Mouse (Mus musculus) forebrain, embryonic 10.5 days (tissue): ENCODE data around the gene Lingo1. TPM values are rescaled to one million over a fixed set of nuclear protein-coding genes. Genes with fewer than 3 reads are reported as not detected.

ENCODE experiments used
- DNase-seq: peaks from one replicate; pipeline ENCODE4 v3.0.0-alpha.2; 2017; ENCODE audit warnings: low spot score; ENCODE audit errors: extremely low spot score
- H3K27ac ChIP-seq: fragments of 300-500 bp; sonication (generic); 2 replicates; pipeline ENCODE4 v1.5.1; 2016; ENCODE audit warnings: mild to moderate bottlenecking
- H3K27me3 ChIP-seq: fragments of 300-500 bp; sonication (generic); 2 replicates; pipeline ENCODE4 v1.6.1; 2016; ENCODE audit warnings: mild to moderate bottlenecking; ENCODE audit not compliant: poor library complexity, severe bottlenecking
- H3K36me3 ChIP-seq: fragments of 300-500 bp; sonication (generic); replicated peaks from 2 replicates; pipeline ENCODE4 v1.6.1; 2016; ENCODE audit warnings: mild to moderate bottlenecking, moderate library complexity
- H3K4me1 ChIP-seq: fragments of 300-500 bp; sonication (generic); 2 replicates; pipeline ENCODE4 v1.6.1; 2016
- H3K4me3 ChIP-seq: fragments of 300-500 bp; sonication (generic); 2 replicates; pipeline ENCODE4 v1.5.1; 2016; ENCODE audit warnings: mild to moderate bottlenecking, moderate library complexity
- H3K9me3 ChIP-seq: fragments of 300-500 bp; sonication (generic); 2 replicates; pipeline ENCODE4 v1.6.1; 2016; ENCODE audit warnings: mild to moderate bottlenecking, moderate library complexity
- WGBS: fragments of 180-500 bp; shearing (Covaris S2); methylation state at CpG from one replicate; pipeline ENCODE4 v1.1.7; 2016; 5-methylcytosine and 5-hydroxymethylcytosine counted together
- polyA plus RNA-seq: library from polyadenylated mRNA; unstranded; fragments of >200 nt; fragmentation: Nextera tagmentation; extraction: Ambion mirVana; gene quantifications from 2 replicates; pipeline ENCODE4 v1.2.1, GENCODE M21; 2016

Lingo1 gene
- polyA plus RNA-seq, 1 experiment from 2014 or later, result 0.74 TPM

- Histone ChIP-seq H3K27me3 (peaks cover 65% of the 10 kb centered on the region), H3K27ac (peak overlapping the region; percentile 27; the same call in 1 of the 2 replicates), H3K9me3 (no peaks in the 10 kb centered on the region), H3K36me3 (no peaks in the 10 kb centered on the region), H3K4me1 (peaks cover 22% of the 10 kb centered on the region), H3K4me3 (peak overlapping the region; percentile 48)
- WGBS, result 10% methylated on average over 21 of the region's 21 CpGs
- DNase-seq, result peak; percentile 28
These were observed 29.4 kb upstream of the Lingo1 start for GRCm38 (mm10) chr9:56825476-56826213.

- Histone ChIP-seq H3K4me1 (peaks cover 15% of the 10 kb centered on the region), H3K36me3 (no peaks in the 10 kb centered on the region), H3K4me3 (peak overlapping the region; percentile 48; the same call in 1 of the 2 replicates), H3K9me3 (no peaks in the 10 kb centered on the region), H3K27me3 (peaks cover 58% of the 10 kb centered on the region), H3K27ac (no peak overlapping the region)
- DNase-seq, result peak; percentile 30
- WGBS, result 3% methylated on average over 3 of the region's 3 CpGs
These were observed 28.6 kb upstream of the Lingo1 start for GRCm38 (mm10) chr9:56824900-56825299.

- Histone ChIP-seq H3K9me3 (no peaks in the 10 kb centered on the region; the same call in none of the 2 replicates), H3K4me1 (no peaks in the 10 kb centered on the region), H3K27me3 (peaks cover 7% of the 10 kb centered on the region; the same call in 1 of the 2 replicates), H3K4me3 (no peak overlapping the region), H3K27ac (no peak overlapping the region), H3K36me3 (no peaks in the 10 kb centered on the region)
- 90% methylated on average over 1 of the region's 1 CpGs for WGBS
- DNase-seq, result no peak
These were observed 14.6 kb upstream of the Lingo1 start for GRCm38 (mm10) chr9:56810916-56811315.

- H3K27me3 ChIP-seq, result peaks cover 7% of the 10 kb centered on the region; the same call in 1 of the 2 replicates
- DNase-seq, result no peak
- no peak overlapping the region for H3K4me3 ChIP-seq
- no peaks in the 10 kb centered on the region for H3K4me1 ChIP-seq
- H3K27ac ChIP-seq, result no peak overlapping the region
- no peaks in the 10 kb centered on the region; the same call in 1 of the 2 replicates for H3K9me3 ChIP-seq
- H3K36me3 ChIP-seq, result no peaks in the 10 kb centered on the region
- 90% methylated on average over 6 of the region's 6 CpGs for WGBS
These were observed 11.7 kb upstream of the Lingo1 start for GRCm38 (mm10) chr9:56807990-56808389.

GRCm38 (mm10) chr9:56803146-56803545 is 6.9 kb upstream of the Lingo1 start:
- H3K27ac ChIP-seq, result no peak overlapping the region
- H3K9me3 ChIP-seq, result no peaks in the 10 kb centered on the region
- H3K4me3 ChIP-seq, result no peak overlapping the region
- H3K27me3 ChIP-seq, result peaks cover 29% of the 10 kb centered on the region
- 91% methylated on average over 7 of the region's 7 CpGs for WGBS
- DNase-seq, result no peak
- no peaks in the 10 kb centered on the region for H3K4me1 ChIP-seq
- H3K36me3 ChIP-seq, result no peaks in the 10 kb centered on the region

GRCm38 (mm10) chr9:56797876-56798275 is 1.6 kb upstream of the Lingo1 start:
- peaks cover 82% of the 10 kb centered on the region for H3K27me3 ChIP-seq
- peaks cover 22% of the 10 kb centered on the region for H3K4me1 ChIP-seq
- H3K27ac ChIP-seq, result no peak overlapping the region
- H3K9me3 ChIP-seq, result no peaks in the 10 kb centered on the region
- no peaks in the 10 kb centered on the region for H3K36me3 ChIP-seq
- DNase-seq, result peak; percentile 55
- H3K4me3 ChIP-seq, result no peak overlapping the region
- 12% methylated on average over 5 of the region's 5 CpGs for WGBS

GRCm38 (mm10) chr9:56796656-56797131 is 426 bp upstream of the Lingo1 start:
- Histone ChIP-seq H3K4me1 (peaks cover 22% of the 10 kb centered on the region), H3K4me3 (peak overlapping the region; percentile 60), H3K27ac (no peak overlapping the region), H3K27me3 (peaks cover 93% of the 10 kb centered on the region), H3K36me3 (no peaks in the 10 kb centered on the region), H3K9me3 (no peaks in the 10 kb centered on the region)
- under 1% methylated on average over 41 of the region's 41 CpGs for WGBS
- DNase-seq, result peak; percentile 43

DNA sequence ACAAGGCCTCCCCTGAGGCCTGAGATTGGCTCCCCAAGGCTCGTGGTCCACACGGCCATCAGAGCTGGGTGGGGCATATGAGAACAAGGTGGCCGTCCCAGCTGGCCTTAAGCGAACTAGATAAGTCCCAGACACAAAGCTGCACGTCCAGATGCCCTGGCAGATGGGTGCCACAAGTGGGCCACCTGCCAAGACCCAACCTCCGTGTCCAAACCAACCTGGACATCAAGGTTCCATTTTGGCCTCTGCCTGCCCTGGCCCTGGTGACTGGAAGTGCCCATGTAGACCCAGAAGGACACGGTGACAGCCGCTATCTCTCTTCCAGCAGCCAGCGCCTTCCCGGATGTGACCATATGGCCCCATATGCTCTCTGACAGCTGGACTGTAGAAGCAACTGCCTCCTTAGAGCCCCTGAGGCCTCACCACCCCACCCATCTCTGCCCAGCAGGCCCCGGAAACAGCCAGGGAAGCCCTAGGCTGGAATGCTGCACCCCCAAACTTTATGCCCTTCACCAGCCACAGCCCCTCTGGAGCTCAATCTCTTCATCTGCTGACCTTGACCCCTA is 4.5 kb downstream of the Lingo1 start:
- no peaks in the 10 kb centered on the region for H3K36me3 ChIP-seq
- peaks cover 15% of the 10 kb centered on the region for H3K4me1 ChIP-seq
- no peak for DNase-seq
- H3K27me3 ChIP-seq, result peaks cover 60% of the 10 kb centered on the region
- H3K9me3 ChIP-seq, result no peaks in the 10 kb centered on the region
- no peak overlapping the region for H3K27ac ChIP-seq
- WGBS, result 89% methylated on average over 11 of the region's 11 CpGs
- H3K4me3 ChIP-seq, result no peak overlapping the region

GRCm38 (mm10) chr9:56784576-56784975 is 11.7 kb downstream of the Lingo1 start:
- Histone ChIP-seq H3K9me3 (no peaks in the 10 kb centered on the region), H3K4me3 (no peak overlapping the region), H3K36me3 (no peaks in the 10 kb centered on the region), H3K27ac (no peak overlapping the region), H3K27me3 (0 out of 2 replicates have a peak, but pooled peaks cover 3% of the 10 kb centered on the region), H3K4me1 (0 out of 2 replicates have a peak, but pooled peaks cover 4% of the 10 kb centered on the region)
- 86% methylated on average over 10 of the region's 10 CpGs for WGBS
- no peak for DNase-seq

- H3K36me3 ChIP-seq, result no peaks in the 10 kb centered on the region
- 62% methylated on average over 11 of the region's 11 CpGs for WGBS
- H3K27me3 ChIP-seq, result peaks cover 20% of the 10 kb centered on the region
- H3K27ac ChIP-seq, result peak overlapping the region; percentile 51
- H3K9me3 ChIP-seq, result no peaks in the 10 kb centered on the region
- peaks cover 27% of the 10 kb centered on the region for H3K4me1 ChIP-seq
- DNase-seq, result no peak
- H3K4me3 ChIP-seq, result no peak overlapping the region
These were observed 19.1 kb downstream of the Lingo1 start for GRCm38 (mm10) chr9:56776881-56777801.

- no peak for DNase-seq
- no peaks in the 10 kb centered on the region for H3K9me3 ChIP-seq
- H3K4me1 ChIP-seq, result peaks cover 26% of the 10 kb centered on the region
- no peak overlapping the region for H3K27ac ChIP-seq
- peaks cover 20% of the 10 kb centered on the region for H3K27me3 ChIP-seq
- H3K36me3 ChIP-seq, result no peaks in the 10 kb centered on the region
- no peak overlapping the region for H3K4me3 ChIP-seq
- 82% methylated on average over 7 of the region's 7 CpGs for WGBS
These were observed 20.9 kb downstream of the Lingo1 start for GRCm38 (mm10) chr9:56775161-56775934.

- no peak overlapping the region for H3K27ac ChIP-seq
These were observed 22.0 kb downstream of the Lingo1 start for GRCm38 (mm10) chr9:56774231-56774630.

More at GRCm38 (mm10) chr9:56774231-56774630, 22.0 kb downstream of the Lingo1 start:
- DNase-seq, result peak; percentile 42
- no peak overlapping the region for H3K4me3 ChIP-seq
- 52% methylated on average over 6 of the region's 6 CpGs for WGBS
- H3K9me3 ChIP-seq, result no peaks in the 10 kb centered on the region
- peaks cover 20% of the 10 kb centered on the region for H3K27me3 ChIP-seq
- peaks cover 31% of the 10 kb centered on the region for H3K4me1 ChIP-seq
- H3K36me3 ChIP-seq, result no peaks in the 10 kb centered on the region
